Mouse (Mus musculus) cerebellum, postnatal 14 days (tissue): Measurements from ENCODE around the gene Csf2rb.
A peak's percentile ranks its signal among the peaks of the same experiment; 100 is the strongest.

Experiments used
- DNase-seq, 2 experiments: peaks; one replicate each; pipeline ENCODE4 v3.0.0; 2021; ENCODE audit warnings: mixed read lengths in 2 of 2

Gene Csf2rb

DNA sequence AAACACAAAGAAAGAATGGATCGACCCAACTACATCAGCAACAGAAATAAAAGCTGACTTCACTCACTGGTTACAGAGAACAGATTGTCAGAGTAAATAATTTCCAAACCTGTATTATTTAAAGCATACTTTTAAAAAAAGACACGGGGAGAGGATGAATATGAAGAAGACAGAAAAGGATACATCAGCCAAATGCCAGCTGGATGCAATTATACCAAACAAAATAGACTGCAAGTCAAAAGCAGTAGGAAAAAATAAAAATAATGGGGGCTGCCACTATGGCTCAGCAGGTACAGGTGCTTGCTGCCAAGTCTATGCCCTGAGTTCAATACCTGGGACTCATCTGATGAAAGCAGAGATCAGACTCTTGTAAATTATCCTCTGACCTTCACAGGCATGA, 54.7 kb downstream of the Csf2rb start:
- DNase-seq, result no peak

DNA sequence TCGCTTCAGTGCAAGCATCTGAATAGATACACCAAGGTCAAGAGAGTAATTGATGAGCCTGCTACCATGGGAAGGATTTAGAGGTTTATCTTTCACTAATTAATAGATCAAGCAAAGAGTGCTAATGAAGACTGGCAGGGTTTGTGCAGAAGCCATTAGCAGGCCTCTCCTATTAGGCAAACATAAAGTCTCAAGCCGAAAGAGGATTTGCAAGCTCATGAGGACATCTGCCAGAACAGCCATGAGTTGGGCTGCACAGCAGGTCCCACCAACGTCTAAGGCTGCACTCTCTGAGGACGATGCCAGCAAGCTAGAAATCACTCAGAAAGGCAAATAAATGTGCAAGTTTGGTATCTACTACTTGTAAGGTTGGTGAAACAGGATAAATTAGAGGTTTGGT, 55.2 kb downstream of the Csf2rb start:
- peak in 1 of 2 experiments; percentile 30 for DNase-seq

DNA sequence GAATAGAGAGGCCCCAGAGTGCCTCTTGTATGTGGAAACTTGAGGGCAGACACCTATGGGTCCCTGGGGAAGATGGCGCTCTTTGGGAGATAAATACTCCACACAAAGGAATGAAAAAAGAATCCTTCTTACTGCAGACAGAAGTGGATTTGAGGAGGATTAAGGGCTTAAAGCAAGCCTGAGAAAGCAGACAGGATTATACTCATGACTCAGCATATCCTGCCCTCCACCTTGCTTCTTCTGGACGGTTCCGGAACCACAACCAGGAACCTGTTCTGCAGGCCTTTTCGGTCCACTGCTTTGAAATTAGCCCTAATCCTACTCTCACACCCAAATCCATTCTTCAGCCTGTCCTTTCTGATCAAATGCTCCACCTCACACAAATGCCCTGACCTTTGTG, 56.6 kb downstream of the Csf2rb start:
- DNase-seq, result no peak

DNA sequence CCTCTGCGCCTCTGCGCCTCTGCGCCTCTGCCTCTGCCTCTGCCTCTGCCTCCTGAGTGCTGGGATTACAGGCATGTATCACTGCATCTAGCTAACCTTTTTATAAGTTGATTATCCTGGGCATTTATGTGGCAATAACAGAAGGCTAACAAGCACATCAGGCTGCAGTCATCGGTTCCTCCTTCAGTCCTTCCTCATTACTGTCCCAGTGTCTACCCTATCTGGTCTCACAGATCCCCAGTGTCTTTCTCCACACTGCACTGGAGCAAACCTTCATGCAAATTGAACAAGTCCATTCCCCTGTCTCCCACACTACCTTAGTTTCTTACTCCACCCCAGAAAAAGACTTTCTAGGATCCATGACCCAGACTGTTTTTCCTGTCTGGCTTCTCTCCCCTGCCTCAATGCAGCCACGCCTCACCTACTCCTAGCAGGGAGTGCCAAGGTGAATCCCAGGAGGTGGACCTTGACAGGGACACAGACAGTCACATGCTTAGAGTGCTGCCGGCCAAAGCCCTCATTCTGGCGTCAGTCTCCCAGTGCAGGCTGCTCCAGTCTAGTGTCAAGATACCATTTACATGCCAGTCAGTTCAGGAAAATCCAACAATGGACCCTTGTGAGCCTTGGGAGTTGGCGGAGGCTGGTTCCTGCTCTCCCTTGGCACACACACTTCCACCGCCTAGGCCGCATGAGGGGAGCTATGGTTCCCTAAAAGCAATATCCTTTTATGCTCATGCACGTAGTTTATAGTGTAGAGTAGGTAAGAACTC, 58.1 kb downstream of the Csf2rb start:
- peak in 1 of 2 experiments; percentile 45 for DNase-seq

DNA sequence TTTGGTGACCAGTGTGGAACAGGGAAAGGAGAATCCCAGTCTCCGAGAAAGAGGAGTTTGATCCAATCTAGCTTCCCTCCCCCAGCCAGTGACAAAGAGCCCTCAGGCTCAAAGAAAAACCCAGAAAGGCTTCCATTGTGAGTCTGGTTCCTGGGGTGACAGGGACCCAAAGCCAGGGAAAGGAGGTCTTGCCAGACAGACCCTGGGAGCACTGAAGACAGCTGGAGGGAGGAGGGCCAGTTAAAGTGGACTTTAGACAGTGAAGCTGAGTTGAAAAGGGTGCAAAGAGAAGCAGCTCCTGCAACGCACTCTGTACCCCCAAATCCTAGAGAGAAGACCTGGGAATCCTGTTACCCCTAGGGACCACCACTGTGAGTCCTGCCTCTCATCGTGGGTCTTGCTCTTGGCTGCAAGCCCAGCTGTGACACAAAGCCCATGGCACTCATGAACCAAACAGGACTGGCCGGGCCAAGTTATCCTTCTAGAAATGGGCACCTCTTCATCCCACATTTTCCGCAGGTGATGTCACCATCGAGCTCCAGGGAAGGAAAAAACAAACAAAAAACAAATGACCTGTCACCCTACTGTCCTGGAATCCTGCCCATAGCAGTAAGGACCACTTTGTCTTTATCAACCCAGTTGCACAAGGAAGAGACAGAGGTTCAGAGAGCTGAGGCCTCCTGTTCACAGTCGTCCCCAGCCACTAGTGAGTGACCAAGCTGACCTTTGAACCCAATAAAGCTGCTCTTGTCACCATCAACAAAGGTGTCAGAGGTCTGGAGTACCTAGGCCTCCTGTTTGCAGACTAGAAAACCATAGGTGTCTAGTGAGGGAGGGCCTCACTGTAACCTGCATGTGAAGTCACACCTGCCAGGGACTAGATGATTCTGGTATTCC, 58.9 kb downstream of the Csf2rb start:
- DNase-seq, result no peak

DNA sequence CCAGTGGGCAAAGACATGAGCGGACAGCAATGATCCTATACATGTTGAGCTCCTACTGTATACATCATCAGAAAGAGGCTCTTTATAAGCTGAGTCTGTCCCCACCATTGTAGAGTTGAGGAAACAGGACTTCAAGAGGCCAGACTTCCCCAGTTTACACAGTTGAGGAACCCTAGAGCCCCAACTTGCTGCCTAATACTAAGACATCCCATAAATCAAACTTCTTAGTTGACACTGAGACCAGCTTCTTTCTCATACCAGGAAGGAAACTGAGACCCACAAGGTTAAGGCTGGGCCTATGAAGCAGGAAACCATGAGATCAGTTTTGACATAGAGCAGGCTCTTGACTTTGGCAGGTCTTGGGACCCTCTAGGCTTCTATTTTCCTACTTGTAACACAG, 60.0 kb downstream of the Csf2rb start:
- DNase-seq, result no peak

DNA sequence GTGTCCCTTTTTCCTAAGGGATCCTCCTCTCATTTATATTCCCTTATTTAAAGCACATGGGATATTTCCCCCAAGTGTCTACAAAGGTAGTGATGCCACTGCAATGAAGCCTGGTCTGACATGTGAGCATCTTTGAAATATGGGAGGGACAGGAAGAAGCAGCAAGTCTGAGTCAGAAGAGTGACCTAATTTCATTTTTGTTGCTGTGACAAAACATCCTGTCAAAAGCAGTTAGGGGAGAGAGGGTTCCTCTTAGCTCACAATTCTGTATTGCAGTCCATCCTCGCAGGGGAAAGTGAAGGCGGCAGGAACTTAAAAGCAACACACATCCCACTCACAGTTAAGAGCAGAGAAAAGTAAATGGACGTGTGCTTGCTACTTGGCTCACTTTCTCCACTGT, 65.3 kb downstream of the Csf2rb start:
- no peak for DNase-seq

DNA sequence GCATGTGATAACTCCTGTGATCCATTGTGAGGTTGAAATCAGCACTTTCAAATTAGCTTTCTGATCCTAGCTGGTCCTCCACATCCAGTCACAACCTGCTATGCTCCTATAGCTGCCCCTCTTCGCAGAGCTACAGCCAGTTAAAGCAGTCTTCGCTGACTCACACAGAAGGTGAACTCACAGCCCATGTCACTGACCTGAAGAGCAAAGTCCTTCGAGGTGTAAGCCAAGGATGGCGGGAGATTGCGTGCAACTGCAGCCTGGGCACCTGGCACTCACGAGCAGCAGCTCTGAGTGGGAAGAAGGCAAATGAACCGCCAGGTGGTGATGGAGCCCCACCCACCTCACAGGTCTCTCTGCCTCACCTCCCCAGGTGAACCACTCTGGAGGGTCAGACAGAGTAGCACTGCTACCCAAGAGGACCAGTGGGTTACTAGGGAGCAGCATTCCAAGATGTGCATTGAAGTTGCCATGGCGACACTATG, 70.0 kb downstream of the Csf2rb start, which contains the start of gene Tex33:
TSS of gene Tex33 (minus strand) at position 435 of the 485 bp plus-strand sequence.
- DNase-seq, result no peak

DNA sequence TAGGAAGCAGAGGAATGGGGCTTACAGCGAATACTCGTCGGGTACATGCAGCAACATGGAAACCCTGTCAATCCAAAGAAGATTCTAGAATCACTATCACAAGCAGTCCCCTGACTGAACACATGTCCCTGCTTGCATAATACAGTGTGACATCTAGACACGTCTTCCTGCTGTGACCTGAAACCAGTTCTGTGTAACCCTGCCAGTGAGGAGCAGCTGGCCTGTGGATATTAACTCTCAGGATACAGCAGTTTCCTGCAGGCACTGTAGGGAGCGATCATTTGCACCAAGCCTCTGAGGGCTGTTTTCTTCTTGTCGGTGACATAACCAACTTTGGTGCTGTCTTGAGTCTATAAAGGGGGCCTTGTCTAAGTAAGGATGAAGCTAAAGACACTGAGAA, 75.8 kb downstream of the Csf2rb start:
- DNase-seq, result peak; percentile 42 to 53

DNA sequence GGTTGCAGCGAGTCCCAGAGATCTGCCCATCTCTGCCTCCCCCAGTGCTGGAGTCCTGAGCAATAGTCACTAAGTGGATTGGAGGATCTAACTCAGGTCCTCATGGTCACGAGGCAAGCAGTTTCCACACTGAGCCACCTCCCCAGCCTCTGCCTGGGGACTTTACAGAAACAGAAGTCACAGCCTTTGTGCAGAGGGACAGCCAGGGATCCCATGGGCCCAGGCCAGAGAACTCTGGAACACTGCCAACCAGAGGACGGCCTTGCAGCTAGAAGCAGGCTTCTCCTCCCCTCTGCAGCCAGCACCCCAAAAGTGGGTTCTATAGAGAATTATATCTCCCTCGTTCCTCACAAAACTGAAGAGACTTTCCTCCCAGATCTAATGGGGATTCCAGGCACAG, 76.4 kb downstream of the Csf2rb start:
- peak; percentile 71 to 78 for DNase-seq

DNA sequence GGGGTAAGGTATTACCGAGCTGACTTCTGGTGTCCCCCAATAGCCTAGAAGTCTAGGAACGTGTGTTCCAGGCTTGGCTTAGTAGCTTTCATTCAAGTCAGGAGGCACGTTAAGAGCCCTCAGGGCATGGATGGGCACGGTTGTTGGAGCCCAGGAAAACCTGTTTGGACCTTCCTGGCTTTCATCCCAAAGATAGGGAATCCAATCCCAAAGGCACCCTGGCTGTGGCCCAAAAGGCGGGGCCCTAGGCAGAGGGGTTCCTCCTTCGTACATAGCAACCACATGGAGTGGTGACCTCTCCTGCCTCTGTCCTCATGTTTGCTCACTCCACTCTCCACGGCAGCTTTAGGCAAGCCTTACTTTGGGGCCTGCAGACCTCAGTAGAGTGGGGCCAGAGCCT, 76.9 kb downstream of the Csf2rb start:
- peak in 1 of 2 experiments; percentile 52 for DNase-seq

DNA sequence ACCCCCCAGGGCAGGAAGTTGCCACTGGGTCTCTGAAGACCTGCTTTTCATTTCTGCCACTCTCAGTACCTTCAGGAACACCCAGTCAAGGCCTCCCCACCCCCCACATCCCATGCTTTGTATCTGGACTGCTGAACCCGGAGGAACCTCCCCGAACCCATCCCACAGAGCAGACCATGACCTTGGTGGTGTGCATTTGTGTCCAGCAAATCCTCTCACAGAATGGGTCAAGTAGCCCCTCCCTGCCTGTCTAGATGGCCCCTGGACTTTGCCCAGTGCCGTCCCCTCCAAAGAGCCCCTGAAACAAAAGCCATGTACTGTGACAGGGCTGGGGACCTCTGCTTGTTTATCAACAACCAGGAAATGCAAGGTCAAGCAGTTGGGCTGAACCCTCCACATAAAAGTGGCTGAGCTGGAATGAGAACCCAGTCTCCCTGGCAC, 77.8 kb downstream of the Csf2rb start:
- DNase-seq, result peak in 1 of 2 experiments; percentile 23
